Mouse (Mus musculus) forebrain, postnatal 0 days (tissue): ENCODE data around the gene Zpr1. TPM values are rescaled to one million over a fixed set of nuclear protein-coding genes. Genes with fewer than 3 reads are reported as not detected.

Experiments used
- ATAC-seq: fragments of 200-750 bp; cut with Nextera tagmentation; 2 replicates; pipeline ENCODE4 v1.8.0; 2017; ENCODE audit warnings: mild to moderate bottlenecking, moderate library complexity
- DNase-seq: peaks from one replicate; pipeline ENCODE4 v3.0.0-alpha.2; 2015
- H3K27ac ChIP-seq: fragments of 300-500 bp; sonication (generic); 2 replicates; pipeline ENCODE4 v1.5.1; 2014; ENCODE audit warnings: low read depth, mild to moderate bottlenecking, antibody characterized with exemption, low read length, moderate library complexity, mixed read lengths
- H3K27me3 ChIP-seq: fragments of 300-500 bp; sonication (generic); 2 replicates; pipeline ENCODE4 v1.6.1; 2014; ENCODE audit warnings: mild to moderate bottlenecking, low read length, mixed read lengths; ENCODE audit not compliant: insufficient read depth
- H3K36me3 ChIP-seq: fragments of 300-500 bp; sonication (generic); 2 replicates; pipeline ENCODE4 v1.6.1; 2014; ENCODE audit warnings: mild to moderate bottlenecking, moderate library complexity; ENCODE audit not compliant: insufficient read depth
- H3K4me1 ChIP-seq: fragments of 300-500 bp; sonication (generic); 2 replicates; pipeline ENCODE4 v1.6.1; 2014; ENCODE audit warnings: antibody characterized with exemption; ENCODE audit not compliant: insufficient read depth
- H3K4me2 ChIP-seq: fragments of 300-500 bp; sonication (generic); 2 replicates; pipeline ENCODE4 v1.6.1; 2014; ENCODE audit warnings: low read depth, mild to moderate bottlenecking, moderate library complexity
- H3K4me3 ChIP-seq: fragments of 300-500 bp; sonication (generic); 2 replicates; pipeline ENCODE4 v1.5.1; 2014; ENCODE audit warnings: low read depth, low read length, mixed read lengths
- H3K9ac ChIP-seq: fragments of 300-500 bp; sonication (generic); 2 replicates; pipeline ENCODE4 v1.6.1; 2014; ENCODE audit warnings: mild to moderate bottlenecking
- H3K9me3 ChIP-seq: fragments of 300-500 bp; sonication (generic); 2 replicates; pipeline ENCODE4 v1.6.1; 2016; ENCODE audit warnings: low read length
- CTCF ChIP-seq: sonication (generic); IDR thresholded peaks from 2 replicates; pipeline ENCODE4 v1.5.1; 2016; ENCODE audit warnings: antibody characterized with exemption, control low read depth, low read depth
- WGBS: fragments of 180-500 bp; shearing (Covaris S2); extraction: QIAGEN DNeasy Blood & Tissue Kit; methylation state at CpG from one replicate; pipeline ENCODE4 v1.1.7; 2014; 5-methylcytosine and 5-hydroxymethylcytosine counted together
- polyA plus RNA-seq: library from polyadenylated mRNA; unstranded; fragments of >200 nt; fragmentation: Nextera tagmentation; extraction: Ambion mirVana; gene quantifications from 2 replicates; pipeline ENCODE4 v1.2.1, GENCODE M21; 2015
- total RNA-seq: library from RNA; depleted of rRNA; stranded (reverse); fragments of >200 nt; gene quantifications from 2 replicates; pipeline ENCODE4 v1.2.3, GENCODE M21; 2014

Gene Zpr1
- total and polyA plus RNA-seq, 2 experiments from 2014 or later, result 44.1 to 56.0 TPM

GRCm38 (mm10) chr9:46259111-46259510 is 13.8 kb upstream of the Zpr1 start:
- Histone ChIP-seq H3K27ac (no peak overlapping the region), H3K4me3 (no peak overlapping the region), H3K36me3 (no peaks in the 10 kb centered on the region), H3K4me1 (no peaks in the 10 kb centered on the region), H3K9ac (no peak overlapping the region), H3K4me2 (no peak overlapping the region), H3K27me3 (no peaks in the 10 kb centered on the region), H3K9me3 (no peaks in the 10 kb centered on the region)
- no peak for DNase-seq
- no peak for TF ChIP-seq CTCF
- no peak for ATAC-seq
- WGBS, result 86% methylated on average over 6 of the region's 6 CpGs

- no peak overlapping the region for H3K4me2 ChIP-seq
- no peaks in the 10 kb centered on the region for H3K36me3 ChIP-seq
- no peaks in the 10 kb centered on the region for H3K4me1 ChIP-seq
- no peak overlapping the region for H3K27ac ChIP-seq
- no peaks in the 10 kb centered on the region for H3K27me3 ChIP-seq
- no peak overlapping the region for H3K4me3 ChIP-seq
- no peaks in the 10 kb centered on the region for H3K9me3 ChIP-seq
- no peak for DNase-seq
- no peak for ATAC-seq
- H3K9ac ChIP-seq, result no peak overlapping the region
- TF ChIP-seq CTCF, result no peak
- 92% methylated on average over 7 of the region's 7 CpGs for WGBS
Measured at GRCm38 (mm10) chr9:46261131-46261530, 11.7 kb upstream of the Zpr1 start.

- Histone ChIP-seq H3K9me3 (no peaks in the 10 kb centered on the region), H3K4me1 (no peaks in the 10 kb centered on the region), H3K4me3 (no peak within 1 kb of the TSS), H3K9ac (no peak within 1 kb of the TSS), H3K36me3 (no peaks in the 10 kb centered on the region), H3K4me2 (no peak within 1 kb of the TSS), H3K27me3 (no peaks in the 10 kb centered on the region; the same call in 1 of the 2 replicates), H3K27ac (no peak within 1 kb of the TSS)
- DNase-seq (no peak), ATAC-seq (no peak)
- WGBS, result 69% methylated on average over 7 of the region's 7 CpGs
- TF ChIP-seq CTCF, result no peak
Measured at GRCm38 (mm10) chr9:46268343-46268873, 4.5 kb upstream of the Zpr1 start, which contains the start of gene Apoa5. Gene Apoa5 (plus strand): TSS chr9:46268633.

GRCm38 (mm10) chr9:46269125-46269524 is 3.7 kb upstream of the Zpr1 start:
- no peak overlapping the region for H3K4me2 ChIP-seq
- DNase-seq, result no peak
- no peak for ATAC-seq
- H3K27ac ChIP-seq, result no peak overlapping the region
- no peak overlapping the region for H3K9ac ChIP-seq
- H3K9me3 ChIP-seq, result no peaks in the 10 kb centered on the region
- no peaks in the 10 kb centered on the region for H3K36me3 ChIP-seq
- no peak for TF ChIP-seq CTCF
- 91% methylated on average over 5 of the region's 5 CpGs for whole genome bisulfite sequencing
- no peaks in the 10 kb centered on the region; the same call in 1 of the 2 replicates for H3K27me3 ChIP-seq
- H3K4me3 ChIP-seq, result no peak overlapping the region
- H3K4me1 ChIP-seq, result peaks cover 5% of the 10 kb centered on the region; the same call in 1 of the 2 replicates

- no peak for DNase-seq
- no peak overlapping the region for H3K4me2 ChIP-seq
- 88% methylated on average over 4 of the region's 4 CpGs for WGBS
- no peak overlapping the region for H3K4me3 ChIP-seq
- H3K9me3 ChIP-seq, result no peaks in the 10 kb centered on the region
- H3K27me3 ChIP-seq, result no peaks in the 10 kb centered on the region; the same call in 1 of the 2 replicates
- H3K9ac ChIP-seq, result no peak overlapping the region
- H3K27ac ChIP-seq, result no peak overlapping the region
- no peak for TF ChIP-seq CTCF
- peaks cover 7% of the 10 kb centered on the region; the same call in 1 of the 2 replicates for H3K4me1 ChIP-seq
- H3K36me3 ChIP-seq, result peaks cover 15% of the 10 kb centered on the region
- ATAC-seq, result no peak
Measured at GRCm38 (mm10) chr9:46270782-46271181, 2.1 kb upstream of the Zpr1 start.

- ATAC-seq (no peak), DNase-seq (no peak)
- H3K27me3 ChIP-seq, result no peaks in the 10 kb centered on the region; the same call in 1 of the 2 replicates
- WGBS, result 88% methylated on average over 9 of the region's 9 CpGs
- H3K36me3 ChIP-seq, result peaks cover 28% of the 10 kb centered on the region
- H3K9ac ChIP-seq, result no peak overlapping the region
- H3K9me3 ChIP-seq, result no peaks in the 10 kb centered on the region
- no peak overlapping the region for H3K27ac ChIP-seq
- no peak for TF ChIP-seq CTCF
- H3K4me2 ChIP-seq, result no peak overlapping the region
- H3K4me1 ChIP-seq, result peaks cover 7% of the 10 kb centered on the region; the same call in 1 of the 2 replicates
- H3K4me3 ChIP-seq, result no peak overlapping the region
Measured at GRCm38 (mm10) chr9:46272070-46272469, 794 bp upstream of the Zpr1 start.

GRCm38 (mm10) chr9:46274494-46274893 is 1.6 kb downstream of the Zpr1 start:
- TF ChIP-seq CTCF, result no peak
- Histone ChIP-seq H3K9ac (no peak overlapping the region), H3K4me2 (no peak overlapping the region), H3K27me3 (no peaks in the 10 kb centered on the region), H3K9me3 (no peaks in the 10 kb centered on the region), H3K4me1 (peaks cover 7% of the 10 kb centered on the region; the same call in 1 of the 2 replicates), H3K36me3 (peaks cover 48% of the 10 kb centered on the region), H3K4me3 (no peak overlapping the region), H3K27ac (no peak overlapping the region)
- WGBS, result 91% methylated on average over 9 of the region's 9 CpGs
- ATAC-seq, result no peak
- DNase-seq, result no peak
